Mouse (Mus musculus): ENCODE data around the gene Faap100. TPM values are rescaled to one million over a fixed set of nuclear protein-coding genes. Genes with fewer than 3 reads are reported as not detected.

The Faap100 gene
- polyA plus RNA-seq, 1 experiment from 2014 or later = 40.2 TPM

- 77% methylated on average over 1 of the region's 1 CpGs for WGBS
- no peaks in the 10 kb centered on the region for H3K4me1 ChIP-seq (ENCODE audit: control insufficient read depth, insufficient read depth, low read length)
- peaks cover 93% of the 10 kb centered on the region for H3K36me3 ChIP-seq (ENCODE audit: control insufficient read depth, insufficient read depth, low read length)
- H3K9ac ChIP-seq (replicated peaks; ENCODE audit: low read depth, low read length) = no peak overlapping the region
- no peak overlapping the region for H3K4me2 ChIP-seq (replicated peaks; ENCODE audit: low read depth, low read length)
- no peaks in the 10 kb centered on the region for H3K27me3 ChIP-seq (ENCODE audit: control insufficient read depth, insufficient read depth, low read length)
- no peak overlapping the region for H3K4me3 ChIP-seq (ENCODE audit: low read depth, low read length)
- ATAC-seq (ENCODE audit: insufficient number of reproducible peaks, insufficient read depth, low FRiP score, low read depth) = no peak
- no peak overlapping the region for H3K27ac ChIP-seq (ENCODE audit: low read length)
- no peaks in the 10 kb centered on the region for H3K9me3 ChIP-seq (ENCODE audit: control insufficient read depth, low read depth, low read length)
Measured at GRCm38 (mm10) chr11:120406445-120406844, 27.9 kb upstream of the Faap100 start.

- ATAC-seq (ENCODE audit: insufficient number of reproducible peaks, insufficient read depth, low FRiP score, low read depth) = no peak
Measured at GRCm38 (mm10) chr11:120405867-120406266, 27.3 kb upstream of the Faap100 start.

GRCm38 (mm10) chr11:120404814-120405213 lies 26.2 kb upstream of the Faap100 start:
- H3K27me3 ChIP-seq (ENCODE audit: control insufficient read depth, insufficient read depth, low read length) = no peaks in the 10 kb centered on the region
- 100% methylated on average over 1 of the region's 1 CpGs for WGBS
- peaks cover 91% of the 10 kb centered on the region for H3K36me3 ChIP-seq (ENCODE audit: control insufficient read depth, insufficient read depth, low read length)
- no peaks in the 10 kb centered on the region for H3K4me1 ChIP-seq (ENCODE audit: control insufficient read depth, insufficient read depth, low read length)
- no peak overlapping the region for H3K4me2 ChIP-seq (replicated peaks; ENCODE audit: low read depth, low read length)
- no peaks in the 10 kb centered on the region for H3K9me3 ChIP-seq (ENCODE audit: control insufficient read depth, low read depth, low read length)
- ATAC-seq (ENCODE audit: insufficient number of reproducible peaks, insufficient read depth, low FRiP score, low read depth) = no peak
- H3K4me3 ChIP-seq (ENCODE audit: low read depth, low read length) = no peak overlapping the region
- no peak overlapping the region for H3K9ac ChIP-seq (replicated peaks; ENCODE audit: low read depth, low read length)
- H3K27ac ChIP-seq (ENCODE audit: low read length) = no peak overlapping the region

More at GRCm38 (mm10) chr11:120405867-120406266, 27.3 kb upstream of the Faap100 start:
- WGBS = 89% methylated on average over 3 of the region's 3 CpGs
- no peak overlapping the region for H3K4me3 ChIP-seq (ENCODE audit: low read depth, low read length)
- H3K27me3 ChIP-seq (ENCODE audit: control insufficient read depth, insufficient read depth, low read length) = no peaks in the 10 kb centered on the region
- H3K27ac ChIP-seq (ENCODE audit: low read length) = no peak overlapping the region
- H3K36me3 ChIP-seq (ENCODE audit: control insufficient read depth, insufficient read depth, low read length) = peaks cover 93% of the 10 kb centered on the region
- no peaks in the 10 kb centered on the region for H3K4me1 ChIP-seq (ENCODE audit: control insufficient read depth, insufficient read depth, low read length)
- H3K9ac ChIP-seq (replicated peaks; ENCODE audit: low read depth, low read length) = no peak overlapping the region
- no peak overlapping the region for H3K4me2 ChIP-seq (replicated peaks; ENCODE audit: low read depth, low read length)
- no peaks in the 10 kb centered on the region for H3K9me3 ChIP-seq (ENCODE audit: control insufficient read depth, low read depth, low read length)

GRCm38 (mm10) chr11:120399319-120399718 lies 20.8 kb upstream of the Faap100 start:
- no peak for ATAC-seq (ENCODE audit: insufficient number of reproducible peaks, insufficient read depth, low FRiP score, low read depth)
- Histone ChIP-seq H3K9ac (replicated peaks; ENCODE audit: low read depth, low read length) (no peak overlapping the region), H3K27me3 (ENCODE audit: control insufficient read depth, insufficient read depth, low read length) (no peaks in the 10 kb centered on the region), H3K4me2 (replicated peaks; ENCODE audit: low read depth, low read length) (no peak overlapping the region), H3K4me1 (ENCODE audit: control insufficient read depth, insufficient read depth, low read length) (no peaks in the 10 kb centered on the region), H3K4me3 (ENCODE audit: low read depth, low read length) (no peak overlapping the region), H3K36me3 (ENCODE audit: control insufficient read depth, insufficient read depth, low read length) (peaks cover 64% of the 10 kb centered on the region), H3K9me3 (ENCODE audit: control insufficient read depth, low read depth, low read length) (no peaks in the 10 kb centered on the region), H3K27ac (ENCODE audit: low read length) (no peak overlapping the region)
- WGBS = 92% methylated on average over 2 of the region's 2 CpGs

GRCm38 (mm10) chr11:120397602-120398001 lies 19.0 kb upstream of the Faap100 start:
- H3K9ac ChIP-seq (replicated peaks; ENCODE audit: low read depth, low read length) = no peak overlapping the region
- ATAC-seq (ENCODE audit: insufficient number of reproducible peaks, insufficient read depth, low FRiP score, low read depth) = no peak
- no peak overlapping the region for H3K4me3 ChIP-seq (ENCODE audit: low read depth, low read length)
- 79% methylated on average over 2 of the region's 2 CpGs for WGBS
- H3K9me3 ChIP-seq (ENCODE audit: control insufficient read depth, low read depth, low read length) = no peaks in the 10 kb centered on the region
- no peaks in the 10 kb centered on the region for H3K4me1 ChIP-seq (ENCODE audit: control insufficient read depth, insufficient read depth, low read length)
- no peak overlapping the region for H3K27ac ChIP-seq (ENCODE audit: low read length)
- H3K4me2 ChIP-seq (replicated peaks; ENCODE audit: low read depth, low read length) = no peak overlapping the region
- no peaks in the 10 kb centered on the region for H3K27me3 ChIP-seq (ENCODE audit: control insufficient read depth, insufficient read depth, low read length)
- peaks cover 56% of the 10 kb centered on the region for H3K36me3 ChIP-seq (ENCODE audit: control insufficient read depth, insufficient read depth, low read length)

GRCm38 (mm10) chr11:120395661-120396060 lies 17.1 kb upstream of the Faap100 start:
- H3K9ac ChIP-seq (replicated peaks; ENCODE audit: low read depth, low read length) = no peak overlapping the region
- no peak for ATAC-seq (ENCODE audit: insufficient number of reproducible peaks, insufficient read depth, low FRiP score, low read depth)
- peaks cover 44% of the 10 kb centered on the region for H3K36me3 ChIP-seq (ENCODE audit: control insufficient read depth, insufficient read depth, low read length)
- H3K27ac ChIP-seq (ENCODE audit: low read length) = no peak overlapping the region
- H3K4me1 ChIP-seq (ENCODE audit: control insufficient read depth, insufficient read depth, low read length) = no peaks in the 10 kb centered on the region
- WGBS = 83% methylated on average over 4 of the region's 4 CpGs
- no peak overlapping the region for H3K4me2 ChIP-seq (replicated peaks; ENCODE audit: low read depth, low read length)
- H3K27me3 ChIP-seq (ENCODE audit: control insufficient read depth, insufficient read depth, low read length) = no peaks in the 10 kb centered on the region
- H3K4me3 ChIP-seq (ENCODE audit: low read depth, low read length) = no peak overlapping the region
- no peaks in the 10 kb centered on the region for H3K9me3 ChIP-seq (ENCODE audit: control insufficient read depth, low read depth, low read length)

- H3K27me3 ChIP-seq (ENCODE audit: control insufficient read depth, insufficient read depth, low read length) = no peaks in the 10 kb centered on the region
- H3K36me3 ChIP-seq (ENCODE audit: control insufficient read depth, insufficient read depth, low read length) = peaks cover 44% of the 10 kb centered on the region
- WGBS = 94% methylated on average over 9 of the region's 9 CpGs
- no peak overlapping the region for H3K27ac ChIP-seq (ENCODE audit: low read length)
- H3K4me1 ChIP-seq (ENCODE audit: control insufficient read depth, insufficient read depth, low read length) = no peaks in the 10 kb centered on the region
- no peak overlapping the region for H3K4me2 ChIP-seq (replicated peaks; ENCODE audit: low read depth, low read length)
- ATAC-seq (ENCODE audit: insufficient number of reproducible peaks, insufficient read depth, low FRiP score, low read depth) = no peak
- no peak overlapping the region for H3K4me3 ChIP-seq (ENCODE audit: low read depth, low read length)
- no peaks in the 10 kb centered on the region for H3K9me3 ChIP-seq (ENCODE audit: control insufficient read depth, low read depth, low read length)
- H3K9ac ChIP-seq (replicated peaks; ENCODE audit: low read depth, low read length) = no peak overlapping the region
Measured at GRCm38 (mm10) chr11:120388580-120388979, 10.0 kb upstream of the Faap100 start.

DNA sequence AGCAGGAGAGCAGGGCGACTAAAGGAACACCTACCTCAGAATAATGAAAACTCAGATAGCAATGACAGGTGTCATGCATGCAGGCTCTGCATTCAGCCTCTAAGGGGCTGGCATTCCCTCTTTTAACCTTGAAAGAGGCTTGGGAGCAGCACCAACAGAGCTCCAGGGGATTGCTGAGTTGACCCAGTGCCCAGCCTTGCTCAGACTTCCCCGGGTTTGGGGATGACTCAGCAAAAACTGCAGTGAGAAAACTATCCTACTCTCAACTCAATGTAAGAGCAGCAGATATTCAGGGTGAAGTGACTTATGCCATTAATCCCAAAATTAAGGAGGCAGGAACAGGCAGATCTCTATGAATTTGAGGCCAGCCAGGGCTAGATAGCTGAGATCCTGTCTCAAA lies 8.6 kb upstream of the Faap100 start:
- Histone ChIP-seq H3K27me3 (ENCODE audit: control insufficient read depth, insufficient read depth, low read length) (no peaks in the 10 kb centered on the region), H3K4me3 (ENCODE audit: low read depth, low read length) (no peak overlapping the region), H3K27ac (ENCODE audit: low read length) (no peak overlapping the region), H3K4me2 (replicated peaks; ENCODE audit: low read depth, low read length) (no peak overlapping the region), H3K4me1 (ENCODE audit: control insufficient read depth, insufficient read depth, low read length) (no peaks in the 10 kb centered on the region), H3K36me3 (ENCODE audit: control insufficient read depth, insufficient read depth, low read length) (peaks cover 50% of the 10 kb centered on the region), H3K9me3 (ENCODE audit: control insufficient read depth, low read depth, low read length) (no peaks in the 10 kb centered on the region), H3K9ac (replicated peaks; ENCODE audit: low read depth, low read length) (no peak overlapping the region)
- no peak for ATAC-seq (ENCODE audit: insufficient number of reproducible peaks, insufficient read depth, low FRiP score, low read depth)
- WGBS = 75% methylated on average over 2 of the region's 2 CpGs

GRCm38 (mm10) chr11:120386632-120387031 lies 8.1 kb upstream of the Faap100 start:
- H3K9ac ChIP-seq (replicated peaks; ENCODE audit: low read depth, low read length) = no peak overlapping the region
- H3K4me2 ChIP-seq (replicated peaks; ENCODE audit: low read depth, low read length) = no peak overlapping the region
- no peak overlapping the region for H3K27ac ChIP-seq (ENCODE audit: low read length)
- H3K9me3 ChIP-seq (ENCODE audit: control insufficient read depth, low read depth, low read length) = no peaks in the 10 kb centered on the region
- ATAC-seq (ENCODE audit: insufficient number of reproducible peaks, insufficient read depth, low FRiP score, low read depth) = no peak
- H3K36me3 ChIP-seq (ENCODE audit: control insufficient read depth, insufficient read depth, low read length) = peaks cover 56% of the 10 kb centered on the region
- no peaks in the 10 kb centered on the region for H3K4me1 ChIP-seq (ENCODE audit: control insufficient read depth, insufficient read depth, low read length)
- no peaks in the 10 kb centered on the region for H3K27me3 ChIP-seq (ENCODE audit: control insufficient read depth, insufficient read depth, low read length)
- 92% methylated on average over 6 of the region's 6 CpGs for WGBS
- no peak overlapping the region for H3K4me3 ChIP-seq (ENCODE audit: low read depth, low read length)

Data from stomach, embryonic 14.5 days (tissue).